Mouse (Mus musculus) midbrain, embryonic 13.5 days (tissue): ENCODE data around the gene Fnbp4. TPM values are rescaled to one million over a fixed set of nuclear protein-coding genes. Genes with fewer than 3 reads are reported as not detected.
A peak's percentile ranks its signal among the peaks of the same experiment; 100 is the strongest.

Experiments
- ATAC-seq: fragments of 200-750 bp; cut with Nextera tagmentation; 2 replicates; pipeline ENCODE4 v1.8.0; 2017; ENCODE audit warnings: mild to moderate bottlenecking, moderate TSS enrichment, moderate library complexity
- H3K27ac ChIP-seq: fragments of 300-500 bp; sonication (generic); 2 replicates; pipeline ENCODE4 v1.5.1; 2015; ENCODE audit warnings: inconsistent platforms, mild to moderate bottlenecking, moderate library complexity
- H3K27me3 ChIP-seq: fragments of 300-500 bp; sonication (generic); 2 replicates; pipeline ENCODE4 v1.6.1; 2015; ENCODE audit warnings: mild to moderate bottlenecking, inconsistent platforms
- H3K36me3 ChIP-seq: fragments of 300-500 bp; sonication (generic); 2 replicates; pipeline ENCODE4 v1.6.1; 2015; ENCODE audit warnings: mild to moderate bottlenecking, inconsistent platforms
- H3K4me1 ChIP-seq: fragments of 300-500 bp; sonication (generic); replicated peaks from 2 replicates; pipeline ENCODE4 v1.6.1; 2015; ENCODE audit warnings: inconsistent platforms
- H3K4me2 ChIP-seq: fragments of 300-500 bp; sonication (generic); replicated peaks from 2 replicates; pipeline ENCODE4 v1.6.1; 2015; ENCODE audit warnings: moderate library complexity, mild to moderate bottlenecking, inconsistent platforms
- H3K4me3 ChIP-seq: fragments of 300-500 bp; sonication (generic); replicated peaks from 2 replicates; pipeline ENCODE4 v1.5.1; 2015; ENCODE audit warnings: mild to moderate bottlenecking, inconsistent platforms
- H3K9ac ChIP-seq: fragments of 300-500 bp; sonication (generic); replicated peaks from 2 replicates; pipeline ENCODE4 v1.6.1; 2015; ENCODE audit warnings: mild to moderate bottlenecking, inconsistent platforms
- H3K9me3 ChIP-seq: fragments of 300-500 bp; sonication (generic); 2 replicates; pipeline ENCODE4 v1.6.1; 2016; ENCODE audit warnings: mild to moderate bottlenecking, inconsistent platforms
- WGBS: fragments of 180-500 bp; shearing (Covaris S2); methylation state at CpG from one replicate; pipeline ENCODE4 v1.1.7; 2015; 5-methylcytosine and 5-hydroxymethylcytosine counted together
- polyA plus RNA-seq: library from polyadenylated mRNA; unstranded; fragments of >200 nt; fragmentation: Nextera tagmentation; extraction: Ambion mirVana; gene quantifications from 2 replicates; pipeline ENCODE4 v1.2.1, GENCODE M21; 2015

Fnbp4 gene
- polyA plus RNA-seq, 1 experiment from 2014 or later = 131 TPM

- ATAC-seq = peak; percentile 21
- WGBS = under 1% methylated on average over 54 of the region's 54 CpGs
- Histone ChIP-seq H3K4me3 (peak overlapping the region; percentile 97), H3K36me3 (peaks cover 19% of the 10 kb centered on the region), H3K4me2 (peak overlapping the region; percentile 79), H3K4me1 (peaks cover 41% of the 10 kb centered on the region), H3K27ac (peak overlapping the region; percentile 97), H3K9ac (peak overlapping the region; percentile 99), H3K27me3 (no peaks in the 10 kb centered on the region), H3K9me3 (no peaks in the 10 kb centered on the region)
These were observed 769 bp downstream of the Fnbp4 start for GRCm38 (mm10) chr2:90745740-90746537.

GRCm38 (mm10) chr2:90746538-90746865 lies 1.3 kb downstream of the Fnbp4 start:
- H3K27ac ChIP-seq = peak overlapping the region; percentile 97; the same call in 1 of the 2 replicates
- 15% methylated on average over 4 of the region's 4 CpGs for WGBS
- no peak for ATAC-seq

GRCm38 (mm10) chr2:90747131-90747530 lies 2.0 kb downstream of the Fnbp4 start:
- peaks cover 28% of the 10 kb centered on the region for H3K36me3 ChIP-seq
- peak overlapping the region; percentile 97 for H3K4me3 ChIP-seq
- peaks cover 41% of the 10 kb centered on the region for H3K4me1 ChIP-seq
- no peaks in the 10 kb centered on the region for H3K9me3 ChIP-seq
- no peak overlapping the region for H3K27ac ChIP-seq
- no peak for ATAC-seq
- no peaks in the 10 kb centered on the region for H3K27me3 ChIP-seq
- peak overlapping the region; percentile 79 for H3K4me2 ChIP-seq
- peak overlapping the region; percentile 99; the same call in 1 of the 2 replicates for H3K9ac ChIP-seq
- 93% methylated on average over 10 of the region's 10 CpGs for WGBS

More at GRCm38 (mm10) chr2:90746538-90746865, 1.3 kb downstream of the Fnbp4 start:
- H3K4me3 ChIP-seq = peak overlapping the region; percentile 97
- peak overlapping the region; percentile 99 for H3K9ac ChIP-seq
- no peaks in the 10 kb centered on the region for H3K9me3 ChIP-seq
- peaks cover 25% of the 10 kb centered on the region for H3K36me3 ChIP-seq
- peak overlapping the region; percentile 79 for H3K4me2 ChIP-seq
- H3K4me1 ChIP-seq = peaks cover 41% of the 10 kb centered on the region
- no peaks in the 10 kb centered on the region for H3K27me3 ChIP-seq

- no peak overlapping the region for H3K27ac ChIP-seq
- H3K4me2 ChIP-seq = no peak overlapping the region
- H3K4me1 ChIP-seq = peaks cover 35% of the 10 kb centered on the region
- H3K27me3 ChIP-seq = no peaks in the 10 kb centered on the region
- peaks cover 55% of the 10 kb centered on the region for H3K36me3 ChIP-seq
- peak overlapping the region; percentile 28; the same call in 1 of the 2 replicates for H3K9ac ChIP-seq
- no peaks in the 10 kb centered on the region for H3K9me3 ChIP-seq
- 77% methylated on average over 6 of the region's 6 CpGs for WGBS
- ATAC-seq = no peak
- no peak overlapping the region for H3K4me3 ChIP-seq
These were observed 4.7 kb downstream of the Fnbp4 start for GRCm38 (mm10) chr2:90749676-90750459.

GRCm38 (mm10) chr2:90753565-90753964 lies 8.4 kb downstream of the Fnbp4 start:
- Histone ChIP-seq H3K27ac (no peak overlapping the region), H3K27me3 (no peaks in the 10 kb centered on the region), H3K4me3 (no peak overlapping the region), H3K9me3 (no peaks in the 10 kb centered on the region), H3K36me3 (peaks cover 76% of the 10 kb centered on the region), H3K9ac (no peak overlapping the region), H3K4me1 (peaks cover 16% of the 10 kb centered on the region), H3K4me2 (no peak overlapping the region)
- WGBS = 93% methylated on average over 2 of the region's 2 CpGs
- no peak for ATAC-seq

GRCm38 (mm10) chr2:90754188-90754587 lies 9.0 kb downstream of the Fnbp4 start:
- H3K36me3 ChIP-seq = peaks cover 83% of the 10 kb centered on the region
- H3K9me3 ChIP-seq = no peaks in the 10 kb centered on the region
- H3K27ac ChIP-seq = no peak overlapping the region
- no peak overlapping the region for H3K4me3 ChIP-seq
- H3K4me2 ChIP-seq = no peak overlapping the region
- no peaks in the 10 kb centered on the region for H3K27me3 ChIP-seq
- H3K4me1 ChIP-seq = peaks cover 10% of the 10 kb centered on the region
- WGBS = 98% methylated on average over 3 of the region's 3 CpGs
- no peak overlapping the region for H3K9ac ChIP-seq
- ATAC-seq = no peak

GRCm38 (mm10) chr2:90765123-90765522 lies 20.0 kb downstream of the Fnbp4 start:
- Histone ChIP-seq H3K27ac (no peak overlapping the region), H3K9me3 (no peaks in the 10 kb centered on the region), H3K4me2 (no peak overlapping the region), H3K4me1 (no peaks in the 10 kb centered on the region), H3K4me3 (no peak overlapping the region), H3K9ac (no peak overlapping the region), H3K36me3 (peaks cover 86% of the 10 kb centered on the region), H3K27me3 (no peaks in the 10 kb centered on the region)
- no peak for ATAC-seq
- 87% methylated on average over 3 of the region's 3 CpGs for WGBS

- H3K27me3 ChIP-seq = peaks cover 12% of the 10 kb centered on the region
- 41% methylated on average over 3 of the region's 3 CpGs for WGBS
- H3K36me3 ChIP-seq = peaks cover 44% of the 10 kb centered on the region
- H3K9ac ChIP-seq = no peak overlapping the region
- no peak overlapping the region for H3K4me2 ChIP-seq
- no peak for ATAC-seq
- H3K9me3 ChIP-seq = no peaks in the 10 kb centered on the region
- H3K4me3 ChIP-seq = no peak overlapping the region
- H3K4me1 ChIP-seq = peaks cover 14% of the 10 kb centered on the region
- H3K27ac ChIP-seq = no peak overlapping the region
These were observed 36.2 kb downstream of the Fnbp4 start for GRCm38 (mm10) chr2:90781323-90781722.

GRCm38 (mm10) chr2:90781938-90782337 lies 36.8 kb downstream of the Fnbp4 start:
- Histone ChIP-seq H3K4me3 (no peak overlapping the region), H3K9ac (no peak overlapping the region), H3K9me3 (no peaks in the 10 kb centered on the region), H3K27ac (no peak overlapping the region), H3K27me3 (peaks cover 12% of the 10 kb centered on the region), H3K4me1 (peaks cover 14% of the 10 kb centered on the region), H3K4me2 (no peak overlapping the region), H3K36me3 (peaks cover 39% of the 10 kb centered on the region)
- 35% methylated on average over 2 of the region's 2 CpGs for WGBS
- ATAC-seq = no peak

- peak; percentile 69 for ATAC-seq
- Histone ChIP-seq H3K4me3 (peak within 1 kb of the TSS; percentile 29), H3K9ac (peak within 1 kb of the TSS; percentile 46), H3K4me1 (peaks cover 14% of the 10 kb centered on the region), H3K27me3 (peaks cover 12% of the 10 kb centered on the region), H3K36me3 (peaks cover 34% of the 10 kb centered on the region), H3K9me3 (no peaks in the 10 kb centered on the region), H3K4me2 (peak within 1 kb of the TSS; percentile 56), H3K27ac (no peak within 1 kb of the TSS)
- WGBS = 6% methylated on average over 11 of the region's 11 CpGs
These were observed 37.3 kb downstream of the Fnbp4 start, which contains the start of gene Agbl2 for GRCm38 (mm10) chr2:90782458-90782857. Gene Agbl2 (plus strand): TSS chr2:90782727.

GRCm38 (mm10) chr2:90782901-90783486 lies 37.8 kb downstream of the Fnbp4 start:
- peak overlapping the region; percentile 29 for H3K4me3 ChIP-seq

GRCm38 (mm10) chr2:90788126-90788525 lies 43.0 kb downstream of the Fnbp4 start:
- peaks cover 2% of the 10 kb centered on the region for H3K4me1 ChIP-seq
- H3K9me3 ChIP-seq = no peaks in the 10 kb centered on the region
- no peak overlapping the region for H3K4me2 ChIP-seq
- no peak overlapping the region for H3K9ac ChIP-seq
- H3K27me3 ChIP-seq = peaks cover 8% of the 10 kb centered on the region
- no peak overlapping the region for H3K4me3 ChIP-seq
- no peak overlapping the region for H3K27ac ChIP-seq
- H3K36me3 ChIP-seq = no peaks in the 10 kb centered on the region
- no peak for ATAC-seq
- WGBS = 87% methylated on average over 2 of the region's 2 CpGs

More at GRCm38 (mm10) chr2:90782901-90783486, 37.8 kb downstream of the Fnbp4 start:
- H3K9me3 ChIP-seq = no peaks in the 10 kb centered on the region
- peak; percentile 77 for ATAC-seq
- peaks cover 14% of the 10 kb centered on the region for H3K4me1 ChIP-seq
- WGBS = 2% methylated on average over 28 of the region's 29 CpGs
- H3K4me2 ChIP-seq = peak overlapping the region; percentile 56
- H3K36me3 ChIP-seq = peaks cover 29% of the 10 kb centered on the region
- no peak overlapping the region for H3K27ac ChIP-seq
- peak overlapping the region; percentile 46 for H3K9ac ChIP-seq
- peaks cover 12% of the 10 kb centered on the region for H3K27me3 ChIP-seq
